Mouse (Mus musculus): Measurements from ENCODE around the gene Slc6a21. TPM values are rescaled to one million over a fixed set of nuclear protein-coding genes. Genes with fewer than 3 reads are reported as not detected.

Slc6a21 gene
- under 1 TPM; 0.18 to 0.38 TPM for polyA plus RNA-seq (2017; shearing (Covaris generic))

DNA sequence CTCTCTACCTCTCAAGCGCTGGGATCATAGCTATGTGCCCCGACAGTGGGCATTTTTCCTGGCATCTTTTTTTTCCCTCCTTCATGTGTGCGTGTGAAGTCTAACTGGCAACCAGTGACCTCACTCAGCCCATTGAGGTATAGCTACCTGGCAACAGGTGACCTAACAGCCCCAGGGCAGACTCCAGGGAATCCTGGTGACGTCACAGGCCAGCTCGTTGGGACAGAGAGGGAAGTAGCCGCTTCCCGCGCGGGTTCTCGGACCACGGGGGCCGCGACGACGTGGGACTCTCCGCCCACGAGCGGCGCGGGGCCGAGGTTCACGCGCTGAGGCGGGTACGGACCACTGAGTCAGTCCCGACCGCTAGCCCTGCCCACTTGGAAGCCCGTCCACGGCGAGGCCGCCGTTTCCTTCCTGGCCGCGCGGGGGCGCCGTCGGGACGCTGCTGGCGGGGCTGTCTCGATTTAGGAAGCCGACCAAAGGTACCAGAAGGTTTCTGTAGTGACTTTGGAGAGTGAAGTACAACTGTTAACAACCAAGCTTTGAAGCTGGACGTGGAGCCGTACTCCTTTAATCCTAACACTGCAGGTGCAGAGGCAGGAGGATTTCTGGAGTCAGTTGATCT is at the start of gene Slc6a21:
Gene Slc6a21 (plus strand): TSS at position 378 of the 625 bp plus-strand sequence.

DNA sequence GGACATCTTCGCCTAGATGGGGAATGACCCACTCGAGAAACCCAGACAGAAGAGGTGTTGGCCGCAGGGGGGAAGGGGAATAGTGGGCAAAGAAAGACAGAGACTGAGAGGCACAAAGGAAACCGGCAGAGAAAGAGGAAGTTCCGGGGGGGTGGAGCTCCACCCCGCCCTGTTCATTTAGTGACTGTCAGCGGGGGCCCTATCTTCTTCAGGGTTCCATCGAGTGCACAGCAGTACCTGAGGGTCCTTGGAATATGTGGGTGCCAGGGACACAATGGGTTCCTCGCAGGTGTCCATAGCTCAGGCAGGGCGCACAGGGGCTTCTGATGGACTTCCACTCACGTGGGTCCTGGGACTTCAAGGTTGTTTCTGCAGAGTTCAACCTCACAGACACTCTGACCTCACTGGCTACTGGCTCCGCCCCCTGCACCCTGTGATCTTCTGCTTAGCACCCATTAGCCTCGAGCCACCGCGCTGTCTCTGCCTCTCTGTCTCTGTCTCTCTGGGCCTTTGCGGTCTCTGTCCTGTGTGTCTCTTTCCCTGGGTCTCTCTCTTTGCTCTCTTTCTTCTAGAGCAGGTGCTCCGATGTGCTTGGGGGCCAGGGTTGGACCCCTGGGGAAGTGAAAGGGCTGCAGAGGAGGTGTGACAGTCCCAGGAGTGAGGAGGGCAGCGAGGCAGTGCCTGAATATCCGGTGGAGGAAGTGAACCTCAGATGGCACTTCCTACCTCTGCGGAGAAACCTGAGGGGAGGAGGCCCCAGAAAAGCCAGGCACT is 38.4 kb upstream of the Slc6a21 start, which contains the start of gene Cd37:
Gene Cd37 (minus strand): TSS at position 393 of the 774 bp plus-strand sequence.

DNA sequence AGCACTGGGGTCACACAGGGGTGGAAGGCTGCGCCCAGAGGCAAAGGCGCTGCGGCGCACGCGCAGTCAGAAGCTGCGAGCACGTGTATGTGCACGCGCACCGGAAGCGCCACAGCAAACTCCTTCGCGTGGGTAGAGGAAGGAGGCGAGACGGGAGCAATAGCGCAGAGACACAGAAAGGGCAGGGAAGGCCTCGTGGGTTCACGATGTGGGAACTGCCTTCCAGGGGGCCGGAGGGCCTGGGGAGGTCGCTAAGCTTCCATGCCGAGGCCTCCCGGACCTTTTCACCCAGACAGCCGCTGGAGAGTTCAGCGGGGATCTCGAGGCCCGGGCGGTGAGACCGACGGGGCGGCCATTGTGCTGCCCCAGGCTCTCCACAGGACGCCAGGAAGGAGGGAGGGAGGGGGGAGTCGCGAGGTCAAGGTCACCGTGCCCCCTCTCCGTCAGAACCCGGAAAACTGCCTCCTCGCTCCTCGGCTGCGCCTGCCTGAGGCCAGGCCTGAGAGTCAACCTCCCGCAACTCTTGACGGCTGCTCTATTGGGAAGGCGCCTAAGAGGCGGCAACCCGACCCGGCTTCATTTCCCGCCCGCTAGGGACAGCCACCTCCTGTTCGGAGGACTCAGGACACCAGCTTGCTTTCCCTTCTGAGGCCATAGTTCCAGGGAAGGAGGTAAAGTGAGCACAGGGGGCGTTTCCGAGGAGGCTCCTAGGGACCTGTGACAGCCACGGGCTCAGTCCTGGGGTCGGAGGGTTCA is 36.5 kb upstream of the Slc6a21 start, which contains the start of gene Slc6a16:
Gene Slc6a16 (plus strand): TSS at position 453 of the 756 bp plus-strand sequence.

DNA sequence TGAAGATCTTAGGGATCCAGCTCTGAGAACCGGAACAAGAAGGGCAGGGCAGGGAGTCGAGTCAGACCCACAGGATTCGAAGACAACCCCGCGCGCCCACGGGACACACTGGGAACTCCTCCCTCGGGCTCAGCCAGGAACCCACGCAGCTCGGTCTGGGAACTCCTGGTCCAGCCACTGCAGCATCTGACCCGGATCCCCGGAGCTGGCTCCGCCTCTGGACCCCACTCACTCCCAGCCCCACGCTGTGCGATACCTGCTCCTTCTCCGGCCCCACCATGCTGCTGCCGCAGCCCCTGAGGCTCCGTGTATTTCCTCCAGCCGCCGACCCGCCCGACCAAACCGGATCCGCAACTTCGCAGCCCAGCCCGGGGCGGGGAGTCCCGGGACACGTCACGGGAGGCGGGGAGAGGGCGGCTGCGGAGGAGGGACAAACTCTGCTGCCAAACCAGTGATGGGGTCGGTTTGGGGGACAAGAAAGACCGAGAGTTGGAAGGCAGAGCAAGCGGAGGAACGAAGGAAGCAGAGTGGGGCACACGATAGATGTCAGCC is 56.2 kb downstream of the Slc6a21 start, which contains the start of gene Trpm4:
Gene Trpm4 (minus strand): TSS at position 350 of the 552 bp plus-strand sequence.

DNA sequence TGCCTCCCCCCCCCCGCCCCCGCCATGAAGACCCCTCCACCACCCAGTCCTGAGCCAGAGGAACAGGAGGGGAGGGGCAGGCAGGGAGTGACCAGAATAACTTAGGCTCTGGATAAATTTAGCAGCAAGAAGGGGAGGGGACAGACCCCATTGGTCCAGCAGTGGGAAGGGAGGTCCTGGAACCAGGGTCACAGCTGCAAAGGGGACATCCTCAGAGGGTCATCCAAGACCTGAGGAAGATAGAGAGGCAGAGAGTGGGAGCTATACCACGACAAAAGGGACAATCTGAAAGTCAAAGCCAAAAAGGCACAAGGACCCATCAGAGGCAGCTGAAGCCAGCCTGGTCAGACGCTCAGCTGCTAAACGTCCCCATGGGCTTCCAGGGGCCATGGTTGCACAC is 57.7 kb downstream of the Slc6a21 start, which contains the start of gene Hrc:
Gene Hrc (plus strand): TSS at position 235 of the 400 bp plus-strand sequence.

Other genes with a start within 250 kb of the Slc6a21 start
- gene Prr12, start 224.6 kb upstream of the Slc6a21 start, polyA plus RNA-seq (2017; shearing (Covaris generic)): 1 to 10 TPM; 2.2 to 4.1 TPM
- 100 to 1,000 TPM in 1 of 2 experiments, 10 to 100 TPM in 1; 99.4 to 115 TPM for gene Nosip, start 215.1 kb upstream of the Slc6a21 start, polyA plus RNA-seq (2017; shearing (Covaris generic))
- 1 to 10 TPM; 2.7 to 4.1 TPM for gene Prrg2, start 214.8 kb upstream of the Slc6a21 start, polyA plus RNA-seq (2017; shearing (Covaris generic))
- gene Rcn3, start 185.3 kb upstream of the Slc6a21 start, polyA plus RNA-seq (2017; shearing (Covaris generic)): 10 to 100 TPM in 1 of 2 experiments, 1 to 10 TPM in 1; 3.5 to 13.7 TPM
- 1 to 10 TPM; 1.1 to 5.2 TPM for gene Fcgrt, start 173.7 kb upstream of the Slc6a21 start, polyA plus RNA-seq (2017; shearing (Covaris generic))
- 1,000 to 10,000 TPM; 2,095 to 2,158 TPM for gene Rps11, start 153.1 kb upstream of the Slc6a21 start, polyA plus RNA-seq (2017; shearing (Covaris generic))
- 1,000 to 10,000 TPM; 2,041 to 2,586 TPM for gene Rpl13a, start 148.8 kb upstream of the Slc6a21 start, polyA plus RNA-seq (2017; shearing (Covaris generic))
- not detected for gene Gm45713, start 141.3 kb upstream of the Slc6a21 start, polyA plus RNA-seq (2017; shearing (Covaris generic))
- gene Flt3l, start 141.1 kb upstream of the Slc6a21 start, polyA plus RNA-seq (2017; shearing (Covaris generic)): 100 to 1,000 TPM; 207 to 313 TPM
- gene Pih1d1, start 123.2 kb upstream of the Slc6a21 start, polyA plus RNA-seq (2017; shearing (Covaris generic)): 10 to 100 TPM; 53.5 to 57.9 TPM
- 10 to 100 TPM; 50.3 to 78.2 TPM for gene Aldh16a1, start 122.9 kb upstream of the Slc6a21 start, polyA plus RNA-seq (2017; shearing (Covaris generic))
- under 1 TPM in 1 of 2 experiments, not detected in 1; 0.16 TPM for gene Slc17a7, start 113.6 kb upstream of the Slc6a21 start, polyA plus RNA-seq (2017; shearing (Covaris generic))
- gene Gfy, start 97.9 kb upstream of the Slc6a21 start, polyA plus RNA-seq (2017; shearing (Covaris generic)): not detected
- gene Pth2, start 96.5 kb upstream of the Slc6a21 start, polyA plus RNA-seq (2017; shearing (Covaris generic)): not detected
- gene Ccdc155, start 72.6 kb upstream of the Slc6a21 start, polyA plus RNA-seq (2017; shearing (Covaris generic)): under 1 TPM; 0.24 to 0.70 TPM
- 10 to 100 TPM; 23.4 to 31.7 TPM for gene Dkkl1, start 65.4 kb upstream of the Slc6a21 start, polyA plus RNA-seq (2017; shearing (Covaris generic))
- gene Tead2, start 61.8 kb upstream of the Slc6a21 start, polyA plus RNA-seq (2017; shearing (Covaris generic)): 1 to 10 TPM; 3.8 to 5.8 TPM
- 100 to 1,000 TPM; 565 to 611 TPM for gene Cd37, start 38.4 kb upstream of the Slc6a21 start, polyA plus RNA-seq (2017; shearing (Covaris generic))
- under 1 TPM in 1 of 2 experiments, not detected in 1; 0.40 TPM for gene Slc6a16, start 36.4 kb upstream of the Slc6a21 start, polyA plus RNA-seq (2017; shearing (Covaris generic))
- gene Trpm4, start 56.3 kb downstream of the Slc6a21 start, polyA plus RNA-seq (2017; shearing (Covaris generic)): 10 to 100 TPM in 1 of 2 experiments, 1 to 10 TPM in 1; 9.5 to 13.8 TPM
- not detected for gene Hrc, start 57.8 kb downstream of the Slc6a21 start, polyA plus RNA-seq (2017; shearing (Covaris generic))
- gene Ppfia3, start 89.5 kb downstream of the Slc6a21 start, polyA plus RNA-seq (2017; shearing (Covaris generic)): under 1 TPM; 0.36 to 0.60 TPM
- under 1 TPM in 1 of 2 experiments, not detected in 1; 0.90 TPM for gene Lin7b, start 93.1 kb downstream of the Slc6a21 start, polyA plus RNA-seq (2017; shearing (Covaris generic))
- gene Snrnp70, start 118.2 kb downstream of the Slc6a21 start, polyA plus RNA-seq (2017; shearing (Covaris generic)): 100 to 1,000 TPM; 192 to 196 TPM
- gene Kcna7, start 128.1 kb downstream of the Slc6a21 start, polyA plus RNA-seq (2017; shearing (Covaris generic)): under 1 TPM in 1 of 2 experiments, not detected in 1; 0.17 TPM
- under 1 TPM; 0.71 to 0.96 TPM for gene Ntf5, start 136.2 kb downstream of the Slc6a21 start, polyA plus RNA-seq (2017; shearing (Covaris generic))
- gene Lhb, start 143.3 kb downstream of the Slc6a21 start, polyA plus RNA-seq (2017; shearing (Covaris generic)): not detected
- 10 to 100 TPM; 14.1 to 14.9 TPM for gene Gys1, start 157.3 kb downstream of the Slc6a21 start, polyA plus RNA-seq (2017; shearing (Covaris generic))
- gene Ruvbl2, start 160.6 kb downstream of the Slc6a21 start, polyA plus RNA-seq (2017; shearing (Covaris generic)): 10 to 100 TPM; 62.1 to 62.7 TPM
- gene Ftl1, start 182.4 kb downstream of the Slc6a21 start, polyA plus RNA-seq (2017; shearing (Covaris generic)): 1,000 to 10,000 TPM; 1,804 to 2,248 TPM
- gene Bax, start 189.4 kb downstream of the Slc6a21 start, polyA plus RNA-seq (2017; shearing (Covaris generic)): 100 to 1,000 TPM; 267 to 295 TPM
- gene Tulp2, start 204.4 kb downstream of the Slc6a21 start, polyA plus RNA-seq (2017; shearing (Covaris generic)): 1 to 10 TPM; 2.5 to 5.9 TPM
- not detected for gene Gm45808, start 209.3 kb downstream of the Slc6a21 start, polyA plus RNA-seq (2017; shearing (Covaris generic))
- under 1 TPM; 0.60 to 0.68 TPM for gene Dhdh, start 211.3 kb downstream of the Slc6a21 start, polyA plus RNA-seq (2017; shearing (Covaris generic))
- 100 to 1,000 TPM; 266 to 278 TPM for gene Nucb1, start 232.9 kb downstream of the Slc6a21 start, polyA plus RNA-seq (2017; shearing (Covaris generic))
- gene Ppp1r15a, start 248.8 kb downstream of the Slc6a21 start, polyA plus RNA-seq (2017; shearing (Covaris generic)): 100 to 1,000 TPM in 1 of 2 experiments, 10 to 100 TPM in 1; 90.4 to 153 TPM
- 1 to 10 TPM; 1.5 to 3.4 TPM for gene Plekha4, start 248.8 kb downstream of the Slc6a21 start, polyA plus RNA-seq (2017; shearing (Covaris generic))